Mouse (Mus musculus): ENCODE data around the gene Gm21190.
"Not testable (repeated sequence)": the region's sequence is repeated elsewhere in the genome, so short reads cannot be mapped to it uniquely, and the experiment has no call there.

DNA sequence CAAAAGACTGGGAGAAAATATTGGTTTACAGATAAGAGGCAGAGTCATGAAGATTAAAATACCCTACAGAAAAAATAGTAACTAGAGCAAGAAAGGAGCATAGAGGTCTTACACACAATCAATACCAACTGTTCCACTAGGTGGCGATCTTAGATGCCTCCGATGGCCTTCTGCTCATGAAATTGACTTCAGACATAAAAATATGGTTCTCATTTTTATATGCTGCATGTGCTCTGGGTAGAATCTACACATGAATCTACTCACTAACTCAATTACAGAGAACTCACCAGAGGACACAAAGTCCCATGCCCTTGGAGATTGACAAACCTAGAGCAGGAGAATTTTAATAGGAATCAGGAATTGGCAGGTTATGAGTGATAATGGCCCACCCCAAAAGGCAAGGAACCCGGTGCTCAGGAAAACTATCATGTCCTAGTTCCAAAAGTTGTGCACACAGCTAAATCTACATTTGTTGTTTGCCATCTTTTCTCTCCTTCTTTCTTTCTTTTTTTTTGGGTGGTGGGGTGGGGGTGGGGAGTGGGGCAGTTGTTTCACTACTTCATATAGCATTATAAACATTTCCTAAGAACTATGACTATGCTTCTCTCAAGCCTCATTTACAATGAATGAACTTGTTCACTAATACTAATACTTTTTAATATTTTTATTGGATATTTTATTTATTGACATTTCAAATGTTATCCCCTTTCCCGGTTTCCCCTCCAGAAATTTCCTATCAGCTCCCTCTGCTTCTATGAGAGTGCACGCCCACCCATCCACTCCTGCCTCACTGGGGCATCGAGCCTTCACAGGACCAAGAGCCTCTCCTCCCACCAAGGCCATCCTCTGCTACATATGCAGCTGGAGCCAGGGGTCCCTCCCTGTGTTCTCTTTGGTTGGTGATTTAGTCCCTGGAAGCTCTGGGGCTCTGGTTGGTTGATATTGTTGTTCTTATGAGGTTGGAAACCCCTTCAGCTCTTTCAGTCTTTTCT is 20.3 kb downstream of the Gm21190 start:
- TF ChIP-seq EP300 (IDR thresholded peaks at IDR 0.05; ENCODE audit: insufficient read depth, low read depth, low read length): not testable (repeated sequence)
- TF ChIP-seq CTCF (IDR thresholded peaks at IDR 0.05): peak; percentile 33

All from heart, adult 2 months (tissue).